Mouse (Mus musculus) liver, embryonic 14.5 days (tissue): ENCODE results near the gene Tpgs1. TPM values are rescaled to one million over a fixed set of nuclear protein-coding genes. Genes with fewer than 3 reads are reported as not detected.

Experiments
- ATAC-seq: fragments of 200-750 bp; cut with Nextera tagmentation; 2 replicates; pipeline ENCODE4 v1.8.0; 2017; ENCODE audit warnings: moderate number of reproducible peaks, mild to moderate bottlenecking, moderate library complexity; ENCODE audit not compliant: insufficient read depth
- DNase-seq, 3 experiments: peaks; one replicate each; pipeline ENCODE4 v3.0.0-alpha.2; 2012 to 2013; ENCODE audit warnings: low read depth in 3 of 3, low spot score in 3 of 3
- H3K27ac ChIP-seq: fragments of 300-500 bp; sonication (generic); 2 replicates; pipeline ENCODE4 v1.5.1; 2014; ENCODE audit warnings: moderate library complexity, mild to moderate bottlenecking, control low read depth, inconsistent platforms
- H3K27me3 ChIP-seq: fragments of 300-500 bp; sonication (generic); 2 replicates; pipeline ENCODE4 v1.6.1; 2014; ENCODE audit warnings: mild to moderate bottlenecking, low read length, moderate library complexity; ENCODE audit not compliant: control insufficient read depth, insufficient read depth
- H3K36me3 ChIP-seq: fragments of 300-500 bp; sonication (generic); replicated peaks from 2 replicates; pipeline ENCODE4 v1.6.1; 2014; ENCODE audit warnings: low read depth; ENCODE audit not compliant: control insufficient read depth, insufficient read depth
- H3K4me1 ChIP-seq, 2 experiments: fragments of 200-500 bp in 1 of 2; fragments of 300-500 bp in 1 of 2; sonication (generic) in 1 of 2; replicated peaks; 2 replicates each; pipeline ENCODE4 v1.6.1; 2012 to 2014; ENCODE audit warnings: antibody characterized with exemption in 1 of 2, inconsistent platforms in 1 of 2, low read length in 1 of 2; ENCODE audit not compliant: control insufficient read depth in 2 of 2, insufficient read depth in 2 of 2
- H3K4me2 ChIP-seq: fragments of 300-500 bp; sonication (generic); 2 replicates; pipeline ENCODE4 v1.6.1; 2014; ENCODE audit warnings: low read depth, mild to moderate bottlenecking, control low read depth, moderate library complexity
- H3K4me3 ChIP-seq, 2 experiments: fragments of 200-500 bp in 1 of 2; fragments of 300-500 bp in 1 of 2; sonication (generic) in 1 of 2; 2 replicates each; pipeline ENCODE4 v1.5.1; 2012 to 2014; ENCODE audit warnings: low read depth in 2 of 2, low read length in 2 of 2, mild to moderate bottlenecking in 2 of 2, control low read depth in 1 of 2, inconsistent platforms in 1 of 2, moderate library complexity in 1 of 2; ENCODE audit not compliant: insufficient read depth in 1 of 2
- H3K9ac ChIP-seq: fragments of 300-500 bp; sonication (generic); replicated peaks from 2 replicates; pipeline ENCODE4 v1.6.1; 2014; ENCODE audit warnings: mild to moderate bottlenecking, control low read depth, moderate library complexity
- H3K9me3 ChIP-seq: fragments of 300-500 bp; sonication (generic); 2 replicates; pipeline ENCODE4 v1.6.1; 2016; ENCODE audit warnings: low read length, mixed read lengths; ENCODE audit not compliant: control insufficient read depth
- CTCF ChIP-seq: IDR thresholded peaks from 2 replicates; pipeline ENCODE4 v1.5.1; 2016; ENCODE audit warnings: antibody characterized with exemption, low read depth, control low read depth
- EP300 ChIP-seq: IDR thresholded peaks from 2 replicates; pipeline ENCODE4 v1.6.1; 2016; ENCODE audit warnings: antibody characterized with exemption, low read depth
- WGBS: fragments of 180-500 bp; shearing (Covaris S2); extraction: QIAGEN DNeasy Blood & Tissue Kit; methylation state at CpG from one replicate; pipeline ENCODE4 v1.1.7; 2014; ENCODE audit not compliant: insufficient replicate concordance; 5-methylcytosine and 5-hydroxymethylcytosine counted together
- polyA plus RNA-seq, 2 experiments: library from polyadenylated mRNA; depleted of rRNA in 1 of 2; stranded (reverse) in 1 of 2; unstranded in 1 of 2; fragments of >200 nt; fragmentation: Nextera tagmentation in 1 of 2; extraction: Ambion mirVana in 1 of 2; gene quantifications; 2 replicates each; pipeline versions ENCODE4 v1.2.1 to v1.2.3; 2012 to 2014

Gene Tpgs1
- polyA plus RNA-seq, 2 experiments, result 14.3 to 25.7 TPM

GRCm38 (mm10) chr10:79723692-79724091 lies 54.5 kb downstream of the Tpgs1 start:
- WGBS, result 61% methylated on average over 7 of the region's 7 CpGs
- H3K27ac ChIP-seq, result no peak overlapping the region
- H3K36me3 ChIP-seq, result no peaks in the 10 kb centered on the region
- no peak for DNase-seq
- H3K9ac ChIP-seq, result no peak overlapping the region
- H3K4me3 ChIP-seq, result no peak overlapping the region
- no peaks in the 10 kb centered on the region for H3K4me1 ChIP-seq
- ATAC-seq, result no peak
- no peaks in the 10 kb centered on the region for H3K9me3 ChIP-seq
- H3K27me3 ChIP-seq, result peaks cover 4% of the 10 kb centered on the region
- H3K4me2 ChIP-seq, result no peak overlapping the region
- TF ChIP-seq EP300 (no peak), CTCF (no peak)

Other genes with a start within 250 kb of the Tpgs1 start
- not detected in 2 replicates for gene Vmn2r83, start 200.6 kb upstream of the Tpgs1 start, polyA plus RNA-seq (2012; rRNA removed)
- not detected in 2 replicates for gene Vmn2r83, start 200.6 kb upstream of the Tpgs1 start, polyA plus RNA-seq (2014; fragmentation: Nextera tagmentation; extraction: Ambion mirVana)
- 10.0 and 11.3 TPM in 2 replicates for gene Plpp2, start 135.6 kb upstream of the Tpgs1 start, polyA plus RNA-seq (2012; rRNA removed)
- gene Plpp2, start 135.6 kb upstream of the Tpgs1 start, polyA plus RNA-seq (2014; fragmentation: Nextera tagmentation; extraction: Ambion mirVana), result 19.0 and 20.7 TPM in 2 replicates
- gene Mier2, start 114.2 kb upstream of the Tpgs1 start, polyA plus RNA-seq (2012; rRNA removed), result 16.4 and 19.6 TPM in 2 replicates
- 5.2 and 7.6 TPM in 2 replicates for gene Mier2, start 114.2 kb upstream of the Tpgs1 start, polyA plus RNA-seq (2014; fragmentation: Nextera tagmentation; extraction: Ambion mirVana)
- not detected in 2 replicates for gene Theg, start 82.0 kb upstream of the Tpgs1 start, polyA plus RNA-seq (2012; rRNA removed)
- not detected in 2 replicates for gene Theg, start 82.0 kb upstream of the Tpgs1 start, polyA plus RNA-seq (2014; fragmentation: Nextera tagmentation; extraction: Ambion mirVana)
- gene C2cd4c, start 55.3 kb upstream of the Tpgs1 start, polyA plus RNA-seq (2012; rRNA removed), result 0.01 and 0.03 TPM in 2 replicates
- gene C2cd4c, start 55.3 kb upstream of the Tpgs1 start, polyA plus RNA-seq (2014; fragmentation: Nextera tagmentation; extraction: Ambion mirVana), result not detected in 2 replicates
- gene Shc2, start 31.5 kb upstream of the Tpgs1 start, polyA plus RNA-seq (2012; rRNA removed), result 0.17 TPM in 2 replicates
- 0.05 TPM in 1 of 2 replicates, not detected in the other for gene Shc2, start 31.5 kb upstream of the Tpgs1 start, polyA plus RNA-seq (2014; fragmentation: Nextera tagmentation; extraction: Ambion mirVana)
- gene Odf3l2, start 23.6 kb upstream of the Tpgs1 start, polyA plus RNA-seq (2012; rRNA removed), result not detected in 2 replicates
- not detected in 2 replicates for gene Odf3l2, start 23.6 kb upstream of the Tpgs1 start, polyA plus RNA-seq (2014; fragmentation: Nextera tagmentation; extraction: Ambion mirVana)
- 0.05 and 0.10 TPM in 2 replicates for gene Madcam1, start 4.8 kb upstream of the Tpgs1 start, polyA plus RNA-seq (2012; rRNA removed)
- gene Madcam1, start 4.8 kb upstream of the Tpgs1 start, polyA plus RNA-seq (2014; fragmentation: Nextera tagmentation; extraction: Ambion mirVana), result 0.20 and 0.45 TPM in 2 replicates
- 106 and 127 TPM in 2 replicates for gene Cdc34, start 12.8 kb downstream of the Tpgs1 start, polyA plus RNA-seq (2012; rRNA removed)
- 115 and 124 TPM in 2 replicates for gene Cdc34, start 12.8 kb downstream of the Tpgs1 start, polyA plus RNA-seq (2014; fragmentation: Nextera tagmentation; extraction: Ambion mirVana)
- 0.13 TPM in 2 replicates for gene Gzmm, start 19.7 kb downstream of the Tpgs1 start, polyA plus RNA-seq (2012; rRNA removed)
- gene Gzmm, start 19.7 kb downstream of the Tpgs1 start, polyA plus RNA-seq (2014; fragmentation: Nextera tagmentation; extraction: Ambion mirVana), result not detected in 2 replicates
- 469 and 579 TPM in 2 replicates for gene Bsg, start 35.1 kb downstream of the Tpgs1 start, polyA plus RNA-seq (2012; rRNA removed)
- 809 and 828 TPM in 2 replicates for gene Bsg, start 35.1 kb downstream of the Tpgs1 start, polyA plus RNA-seq (2014; fragmentation: Nextera tagmentation; extraction: Ambion mirVana)
- gene Hcn2, start 47.3 kb downstream of the Tpgs1 start, polyA plus RNA-seq (2012; rRNA removed), result 0.09 and 0.17 TPM in 2 replicates
- gene Hcn2, start 47.3 kb downstream of the Tpgs1 start, polyA plus RNA-seq (2014; fragmentation: Nextera tagmentation; extraction: Ambion mirVana), result not detected in 2 replicates
- gene Polrmt, start 77.2 kb downstream of the Tpgs1 start, polyA plus RNA-seq (2012; rRNA removed), result 17.4 and 17.9 TPM in 2 replicates
- gene Polrmt, start 77.2 kb downstream of the Tpgs1 start, polyA plus RNA-seq (2014; fragmentation: Nextera tagmentation; extraction: Ambion mirVana), result 10.1 and 13.3 TPM in 2 replicates
- not detected in 2 replicates for gene Fgf22, start 85.7 kb downstream of the Tpgs1 start, polyA plus RNA-seq (2012; rRNA removed)
- not detected in 2 replicates for gene Fgf22, start 85.7 kb downstream of the Tpgs1 start, polyA plus RNA-seq (2014; fragmentation: Nextera tagmentation; extraction: Ambion mirVana)
- 46.4 and 51.3 TPM in 2 replicates for gene Rnf126, start 97.6 kb downstream of the Tpgs1 start, polyA plus RNA-seq (2012; rRNA removed)
- gene Rnf126, start 97.6 kb downstream of the Tpgs1 start, polyA plus RNA-seq (2014; fragmentation: Nextera tagmentation; extraction: Ambion mirVana), result 27.7 and 33.7 TPM in 2 replicates
- 0.54 and 0.56 TPM in 2 replicates for gene Fstl3, start 107.9 kb downstream of the Tpgs1 start, polyA plus RNA-seq (2012; rRNA removed)
- gene Fstl3, start 107.9 kb downstream of the Tpgs1 start, polyA plus RNA-seq (2014; fragmentation: Nextera tagmentation; extraction: Ambion mirVana), result 0.18 and 0.23 TPM in 2 replicates
- gene Prss57, start 121.6 kb downstream of the Tpgs1 start, polyA plus RNA-seq (2012; rRNA removed), result 1.6 TPM in 2 replicates
- 3.2 and 4.9 TPM in 2 replicates for gene Prss57, start 121.6 kb downstream of the Tpgs1 start, polyA plus RNA-seq (2014; fragmentation: Nextera tagmentation; extraction: Ambion mirVana)
- 3.4 and 3.5 TPM in 2 replicates for gene Palm, start 124.2 kb downstream of the Tpgs1 start, polyA plus RNA-seq (2012; rRNA removed)
- 4.0 and 4.1 TPM in 2 replicates for gene Palm, start 124.2 kb downstream of the Tpgs1 start, polyA plus RNA-seq (2014; fragmentation: Nextera tagmentation; extraction: Ambion mirVana)
- 0.13 and 0.18 TPM in 2 replicates for gene Misp, start 151.6 kb downstream of the Tpgs1 start, polyA plus RNA-seq (2012; rRNA removed)
- gene Misp, start 151.6 kb downstream of the Tpgs1 start, polyA plus RNA-seq (2014; fragmentation: Nextera tagmentation; extraction: Ambion mirVana), result 0.41 TPM in 1 of 2 replicates, not detected in the other
- 118 and 126 TPM in 2 replicates for gene Ptbp1, start 185.1 kb downstream of the Tpgs1 start, polyA plus RNA-seq (2012; rRNA removed)
- gene Ptbp1, start 185.1 kb downstream of the Tpgs1 start, polyA plus RNA-seq (2014; fragmentation: Nextera tagmentation; extraction: Ambion mirVana), result 84.5 and 99.8 TPM in 2 replicates
- 133 and 152 TPM in 2 replicates for gene Prtn3, start 205.1 kb downstream of the Tpgs1 start, polyA plus RNA-seq (2012; rRNA removed)
- 86.8 and 132 TPM in 2 replicates for gene Prtn3, start 205.1 kb downstream of the Tpgs1 start, polyA plus RNA-seq (2014; fragmentation: Nextera tagmentation; extraction: Ambion mirVana)
- gene Plppr3, start 205.3 kb downstream of the Tpgs1 start, polyA plus RNA-seq (2012; rRNA removed), result 6.7 and 7.0 TPM in 2 replicates
- gene Plppr3, start 205.3 kb downstream of the Tpgs1 start, polyA plus RNA-seq (2014; fragmentation: Nextera tagmentation; extraction: Ambion mirVana), result 2.8 and 3.0 TPM in 2 replicates
- gene Elane, start 216.9 kb downstream of the Tpgs1 start, polyA plus RNA-seq (2012; rRNA removed), result 52.2 and 61.9 TPM in 2 replicates
- gene Elane, start 216.9 kb downstream of the Tpgs1 start, polyA plus RNA-seq (2014; fragmentation: Nextera tagmentation; extraction: Ambion mirVana), result 116 and 151 TPM in 2 replicates
- 0.14 and 0.29 TPM in 2 replicates for gene Cfd, start 221.5 kb downstream of the Tpgs1 start, polyA plus RNA-seq (2012; rRNA removed)
- not detected in 2 replicates for gene Cfd, start 221.5 kb downstream of the Tpgs1 start, polyA plus RNA-seq (2014; fragmentation: Nextera tagmentation; extraction: Ambion mirVana)
- 13.3 and 14.3 TPM in 2 replicates for gene Med16, start 239.6 kb downstream of the Tpgs1 start, polyA plus RNA-seq (2012; rRNA removed)
- 10.0 and 12.0 TPM in 2 replicates for gene Med16, start 239.6 kb downstream of the Tpgs1 start, polyA plus RNA-seq (2014; fragmentation: Nextera tagmentation; extraction: Ambion mirVana)
- gene Gm26602, start 241.5 kb downstream of the Tpgs1 start, polyA plus RNA-seq (2012; rRNA removed), result not detected in 2 replicates
- not detected in 2 replicates for gene Gm26602, start 241.5 kb downstream of the Tpgs1 start, polyA plus RNA-seq (2014; fragmentation: Nextera tagmentation; extraction: Ambion mirVana)
- gene Kiss1r, start 247.6 kb downstream of the Tpgs1 start, polyA plus RNA-seq (2012; rRNA removed), result 0.17 and 0.30 TPM in 2 replicates
- 0.11 TPM in 1 of 2 replicates, not detected in the other for gene Kiss1r, start 247.6 kb downstream of the Tpgs1 start, polyA plus RNA-seq (2014; fragmentation: Nextera tagmentation; extraction: Ambion mirVana)